Mouse (Mus musculus) erythroblast, embryonic 14.5 days (primary cell): Measurements from ENCODE around the gene Fam169a. TPM values are rescaled to one million over a fixed set of nuclear protein-coding genes. Genes with fewer than 3 reads are reported as not detected.
A peak's percentile ranks its signal among the peaks of the same experiment; 100 is the strongest.
"Not testable (repeated sequence)": the region's sequence is repeated elsewhere in the genome, so short reads cannot be mapped to it uniquely, and the experiment has no call there.

Source experiments
- H3K27me3 ChIP-seq: 2 replicates; pipeline ENCODE4 v1.6.1; 2012; ENCODE audit warnings: inconsistent platforms; ENCODE audit not compliant: control insufficient read depth
- H3K36me3 ChIP-seq: 2 replicates; pipeline ENCODE4 v1.6.1; 2012; ENCODE audit warnings: mild to moderate bottlenecking, inconsistent platforms; ENCODE audit not compliant: control insufficient read depth
- H3K4me1 ChIP-seq: 2 replicates; pipeline ENCODE4 v1.6.1; 2012; ENCODE audit warnings: inconsistent platforms; ENCODE audit not compliant: control insufficient read depth
- H3K4me3 ChIP-seq: replicated peaks from 2 replicates; pipeline ENCODE3; 2012; ENCODE audit warnings: moderate library complexity, mild to moderate bottlenecking, inconsistent platforms
- H3K9me3 ChIP-seq: 2 replicates; pipeline ENCODE4 v1.6.1; 2012; ENCODE audit warnings: low read length, inconsistent platforms, mixed read lengths; ENCODE audit not compliant: control insufficient read depth
- GATA1 ChIP-seq: IDR thresholded peaks from 2 replicates; pipeline ENCODE4 v1.6.1; 2012; ENCODE audit warnings: low read length, inconsistent platforms, mixed read lengths
- TAL1 ChIP-seq: IDR thresholded peaks from 3 replicates; pipeline ENCODE4 v1.6.1; 2012; ENCODE audit warnings: low read length, inconsistent platforms, mixed read lengths
- polyA plus RNA-seq: library from polyadenylated mRNA; stranded (reverse); fragments of >175 nt; gene quantifications from 2 replicates; pipeline ENCODE4 v1.2.3, GENCODE M21; 2012

The Fam169a gene
- polyA plus RNA-seq, 1 experiment = 0.01 TPM

- peaks cover 15% of the 10 kb centered on the region for H3K4me1 ChIP-seq
- no peaks in the 10 kb centered on the region for H3K27me3 ChIP-seq
- peak within 1 kb of the TSS; percentile 88 for H3K4me3 ChIP-seq
- H3K9me3 ChIP-seq = no peaks in the 10 kb centered on the region
- TF ChIP-seq TAL1 (no peak), GATA1 (no peak)
- peaks cover 43% of the 10 kb centered on the region for H3K36me3 ChIP-seq
These were observed 70.6 kb downstream of the Fam169a start, which contains the start of the genes Gfm2 and Nsa2 for GRCm38 (mm10) chr13:97137466-97138400. Gene Gfm2 (plus strand): TSS chr13:97137937. Gene Nsa2 (minus strand): TSS chr13:97137937.

GRCm38 (mm10) chr13:97138404-97138931 is 71.4 kb downstream of the Fam169a start:
- H3K27me3 ChIP-seq, H3K9me3 ChIP-seq: not testable (repeated sequence)
- Histone ChIP-seq H3K36me3 (peaks cover 43% of the 10 kb centered on the region), H3K4me3 (peak overlapping the region; percentile 88), H3K4me1 (peaks cover 17% of the 10 kb centered on the region)

- H3K9me3 ChIP-seq = no peaks in the 10 kb centered on the region
- no peak overlapping the region for H3K4me3 ChIP-seq
- no peaks in the 10 kb centered on the region for H3K27me3 ChIP-seq
- no peak for TF ChIP-seq TAL1
- TF ChIP-seq GATA1 = no peak
- H3K4me1 ChIP-seq = peaks cover 11% of the 10 kb centered on the region
- peaks cover 46% of the 10 kb centered on the region for H3K36me3 ChIP-seq
These were observed 75.2 kb downstream of the Fam169a start for GRCm38 (mm10) chr13:97142321-97142720.

- H3K9me3 ChIP-seq = no peaks in the 10 kb centered on the region
- H3K27me3 ChIP-seq = no peaks in the 10 kb centered on the region
- no peak for TF ChIP-seq GATA1
- TF ChIP-seq TAL1 = no peak
- peaks cover 1% of the 10 kb centered on the region; the same call in 1 of the 2 replicates for H3K4me1 ChIP-seq
- H3K4me3 ChIP-seq = no peak overlapping the region
- peaks cover 70% of the 10 kb centered on the region for H3K36me3 ChIP-seq
These were observed 78.7 kb downstream of the Fam169a start for GRCm38 (mm10) chr13:97145834-97146233.

- TF ChIP-seq GATA1 (no peak), TAL1 (no peak)
- Histone ChIP-seq H3K4me3 (no peak overlapping the region), H3K9me3 (no peaks in the 10 kb centered on the region), H3K4me1 (no peaks in the 10 kb centered on the region), H3K36me3 (peaks cover 84% of the 10 kb centered on the region), H3K27me3 (no peaks in the 10 kb centered on the region)
These were observed 108.6 kb downstream of the Fam169a start for GRCm38 (mm10) chr13:97175520-97176264.

GRCm38 (mm10) chr13:97176731-97177130 is 109.6 kb downstream of the Fam169a start:
- Histone ChIP-seq H3K36me3 (peaks cover 83% of the 10 kb centered on the region), H3K4me1 (no peaks in the 10 kb centered on the region), H3K9me3 (no peaks in the 10 kb centered on the region), H3K27me3 (no peaks in the 10 kb centered on the region), H3K4me3 (no peak overlapping the region)
- no peak for TF ChIP-seq GATA1
- TF ChIP-seq TAL1 = no peak

- Histone ChIP-seq H3K4me3 (no peak overlapping the region), H3K9me3 (no peaks in the 10 kb centered on the region), H3K36me3 (peaks cover 75% of the 10 kb centered on the region), H3K27me3 (no peaks in the 10 kb centered on the region), H3K4me1 (no peaks in the 10 kb centered on the region)
- TF ChIP-seq GATA1 (no peak), TAL1 (no peak)
These were observed 111.9 kb downstream of the Fam169a start for GRCm38 (mm10) chr13:97178943-97179342.

- H3K36me3 ChIP-seq = peaks cover 62% of the 10 kb centered on the region
- H3K27me3 ChIP-seq = no peaks in the 10 kb centered on the region
- no peaks in the 10 kb centered on the region for H3K4me1 ChIP-seq
- no peak overlapping the region for H3K4me3 ChIP-seq
- no peak for TF ChIP-seq TAL1
- no peak for TF ChIP-seq GATA1
- no peaks in the 10 kb centered on the region for H3K9me3 ChIP-seq
These were observed 113.2 kb downstream of the Fam169a start for GRCm38 (mm10) chr13:97180113-97180828.

Other genes with a start within 250 kb of the Fam169a start
- not detected in 2 replicates for gene Gcnt4, start 142.6 kb upstream of the Fam169a start, polyA plus RNA-seq
- gene 1700029F12Rik, start 32.9 kb upstream of the Fam169a start, polyA plus RNA-seq = not detected in 2 replicates
- not detected in 2 replicates for gene Gm6169, start 32.0 kb downstream of the Fam169a start, polyA plus RNA-seq
- gene Gfm2, start 70.7 kb downstream of the Fam169a start, polyA plus RNA-seq = 1.1 and 1.3 TPM in 2 replicates
- gene Nsa2, start 70.7 kb downstream of the Fam169a start, polyA plus RNA-seq = 1.7 and 1.9 TPM in 2 replicates
- gene Hexb, start 131.1 kb downstream of the Fam169a start, polyA plus RNA-seq = 0.06 and 0.32 TPM in 2 replicates
- 0.01 and 0.02 TPM in 2 replicates for gene Enc1, start 173.8 kb downstream of the Fam169a start, polyA plus RNA-seq